Mouse (Mus musculus) common myeloid progenitor, adult 5-6 weeks (primary cell): ENCODE data around the gene Ankmy1. TPM values are rescaled to one million over a fixed set of nuclear protein-coding genes. Genes with fewer than 3 reads are reported as not detected.

Experiments
- ATAC-seq: replicated peaks from 2 replicates; pipeline ENCODE4 v1.8.0; 2016; ENCODE audit warnings: low read depth, mild to moderate bottlenecking, moderate TSS enrichment, inconsistent platforms; ENCODE audit not compliant: poor library complexity, severe bottlenecking
- total RNA-seq: library from RNA; stranded (forward); fragments of 200-1000, 187-1606 nt; gene quantifications from 2 replicates; pipeline ENCODE4 v1.2.3, GENCODE M21; 2017

The Ankmy1 gene
- total RNA-seq, 1 experiment from 2014 or later: not detected

GRCm38 (mm10) chr1:92877431-92877978 is 25.2 kb downstream of the Ankmy1 start:
- no peak for ATAC-seq

GRCm38 (mm10) chr1:92875360-92876111 is 27.2 kb downstream of the Ankmy1 start:
- ATAC-seq: no peak

- ATAC-seq: no peak
Observed at GRCm38 (mm10) chr1:92874011-92874410, 28.7 kb downstream of the Ankmy1 start.

- ATAC-seq: no peak
Observed at GRCm38 (mm10) chr1:92872666-92873065, 30.0 kb downstream of the Ankmy1 start.

GRCm38 (mm10) chr1:92869985-92870384 is 32.7 kb downstream of the Ankmy1 start:
- no peak for ATAC-seq

GRCm38 (mm10) chr1:92866170-92866569 is 36.5 kb downstream of the Ankmy1 start:
- ATAC-seq: no peak

- no peak for ATAC-seq
Observed at GRCm38 (mm10) chr1:92863268-92863667, 39.4 kb downstream of the Ankmy1 start.

- ATAC-seq: no peak
Observed at GRCm38 (mm10) chr1:92861503-92861902, 41.2 kb downstream of the Ankmy1 start.

GRCm38 (mm10) chr1:92852450-92852849 is 50.3 kb downstream of the Ankmy1 start:
- ATAC-seq: no peak

- peak; percentile 63 for ATAC-seq
Observed at GRCm38 (mm10) chr1:92849938-92850574, 52.6 kb downstream of the Ankmy1 start.

- ATAC-seq: peak; percentile 24; the same call in 1 of the 2 replicates
Observed at GRCm38 (mm10) chr1:92849491-92849890, 53.2 kb downstream of the Ankmy1 start.

GRCm38 (mm10) chr1:92847873-92848839 is 54.5 kb downstream of the Ankmy1 start:
- 0 out of 2 replicates have a peak, but pooled peaks have one; percentile 28 for ATAC-seq

- ATAC-seq: no peak
Observed at GRCm38 (mm10) chr1:92845889-92846288, 56.8 kb downstream of the Ankmy1 start.

- ATAC-seq: peak; percentile 70
Observed at GRCm38 (mm10) chr1:92841427-92841826, 61.3 kb downstream of the Ankmy1 start.

GRCm38 (mm10) chr1:92840231-92840890 is 62.3 kb downstream of the Ankmy1 start:
- ATAC-seq: no peak

- ATAC-seq: no peak
Observed at GRCm38 (mm10) chr1:92839211-92839610, 63.5 kb downstream of the Ankmy1 start.

GRCm38 (mm10) chr1:92837931-92838833 is 64.5 kb downstream of the Ankmy1 start:
- ATAC-seq: no peak

GRCm38 (mm10) chr1:92833987-92834706 is 68.6 kb downstream of the Ankmy1 start:
- peak; percentile 64 for ATAC-seq
